Mouse (Mus musculus): ENCODE results near the gene Gm20388.

Gene Gm20388

GRCm38 (mm10) chr8:120598579-120598978 lies 687.9 kb downstream of the Gm20388 start:
- DNase-seq (ENCODE audit: low spot score): no peak

GRCm38 (mm10) chr8:120599504-120599903 lies 688.9 kb downstream of the Gm20388 start:
- DNase-seq (ENCODE audit: low spot score): peak; percentile 74

GRCm38 (mm10) chr8:120602672-120603071 lies 692.0 kb downstream of the Gm20388 start:
- DNase-seq (ENCODE audit: low spot score): peak; percentile 68

- DNase-seq (ENCODE audit: low spot score): no peak
These were observed 696.8 kb downstream of the Gm20388 start for GRCm38 (mm10) chr8:120607460-120607859.

- peak; percentile 78 for DNase-seq (ENCODE audit: low spot score)
These were observed 697.2 kb downstream of the Gm20388 start for GRCm38 (mm10) chr8:120607885-120608284.

- DNase-seq (ENCODE audit: low spot score): no peak
These were observed 700.2 kb downstream of the Gm20388 start for GRCm38 (mm10) chr8:120610824-120611223.

GRCm38 (mm10) chr8:120614491-120614890 lies 703.9 kb downstream of the Gm20388 start:
- no peak for DNase-seq (ENCODE audit: low spot score)

GRCm38 (mm10) chr8:120616663-120617626 lies 706.3 kb downstream of the Gm20388 start:
- DNase-seq (ENCODE audit: low spot score): peak; percentile 81

- peak; percentile 84 for DNase-seq (ENCODE audit: low spot score)
These were observed 707.5 kb downstream of the Gm20388 start for GRCm38 (mm10) chr8:120618110-120618509.

- no peak for DNase-seq (ENCODE audit: low spot score)
These were observed 708.9 kb downstream of the Gm20388 start for GRCm38 (mm10) chr8:120619235-120620180.

- no peak for DNase-seq (ENCODE audit: low spot score)
These were observed 709.8 kb downstream of the Gm20388 start for GRCm38 (mm10) chr8:120620441-120620840.

- no peak for DNase-seq (ENCODE audit: low spot score)
These were observed 711.5 kb downstream of the Gm20388 start for GRCm38 (mm10) chr8:120622161-120622560.

GRCm38 (mm10) chr8:120623608-120624007 lies 713.0 kb downstream of the Gm20388 start:
- DNase-seq (ENCODE audit: low spot score): no peak

- no peak for DNase-seq (ENCODE audit: low spot score)
These were observed 715.8 kb downstream of the Gm20388 start for GRCm38 (mm10) chr8:120626461-120626860.

GRCm38 (mm10) chr8:120627298-120627697 lies 716.7 kb downstream of the Gm20388 start:
- DNase-seq (ENCODE audit: low spot score): no peak

- DNase-seq (ENCODE audit: low spot score): no peak
These were observed 719.4 kb downstream of the Gm20388 start for GRCm38 (mm10) chr8:120630031-120630430.

GRCm38 (mm10) chr8:120630848-120631247 lies 720.2 kb downstream of the Gm20388 start:
- DNase-seq (ENCODE audit: low spot score): no peak

- no peak for DNase-seq (ENCODE audit: low spot score)
These were observed 721.1 kb downstream of the Gm20388 start for GRCm38 (mm10) chr8:120631441-120632375.

- DNase-seq (ENCODE audit: low spot score): no peak
These were observed 722.5 kb downstream of the Gm20388 start for GRCm38 (mm10) chr8:120632969-120633664.

GRCm38 (mm10) chr8:120633665-120634271 lies 723.1 kb downstream of the Gm20388 start:
- peak; percentile 44 for DNase-seq (ENCODE audit: low spot score)

Measured in MN1 (cell line).